Mouse (Mus musculus): Measurements from ENCODE around the gene Lrrc29. TPM values are rescaled to one million over a fixed set of nuclear protein-coding genes. Genes with fewer than 3 reads are reported as not detected.
A peak's percentile ranks its signal among the peaks of the same experiment; 100 is the strongest.

Lrrc29 gene
- polyA plus RNA-seq, 1 experiment from 2014 or later = 3.1 TPM

DNA sequence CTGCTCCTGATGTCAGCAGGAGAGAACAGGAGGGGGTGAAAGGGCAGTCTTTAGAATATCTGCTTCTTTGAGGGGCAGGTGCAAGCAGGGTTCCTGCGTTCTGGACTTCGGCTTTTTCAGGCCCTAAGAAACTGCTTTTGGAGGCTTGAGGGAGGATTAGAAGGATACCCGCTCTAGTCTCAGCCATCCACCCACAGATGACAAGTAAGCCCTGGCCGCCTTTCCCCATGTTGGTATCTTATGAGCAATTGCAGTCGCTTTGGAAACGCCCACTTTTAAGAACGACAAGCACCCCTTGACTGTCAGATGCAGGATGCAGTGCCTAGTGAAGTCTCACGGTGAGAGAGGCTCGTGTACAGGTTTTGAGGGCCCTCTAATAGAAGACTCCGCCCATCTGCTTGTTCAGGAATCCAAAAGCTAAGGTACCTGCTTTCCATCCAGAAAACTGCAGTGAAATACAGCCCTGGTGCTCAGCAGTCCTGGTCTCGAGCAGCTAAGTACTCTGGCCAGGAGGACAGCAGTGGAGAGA, 7.4 kb downstream of the Lrrc29 start:
- no peak overlapping the region for H3K4me2 ChIP-seq
- no peak overlapping the region for H3K9ac ChIP-seq
- H3K4me1 ChIP-seq (ENCODE audit: insufficient read depth) = no peaks in the 10 kb centered on the region
- DNase-seq (no peak), ATAC-seq (ENCODE audit: insufficient read depth) (no peak)
- TF ChIP-seq CTCF (IDR thresholded peaks at IDR 0.05; ENCODE audit: low read depth) = no peak
- 75% methylated on average over 11 of the region's 11 CpGs for WGBS
- no peak overlapping the region for H3K27ac ChIP-seq (ENCODE audit: low read depth)
- peaks cover 52% of the 10 kb centered on the region for H3K36me3 ChIP-seq (ENCODE audit: insufficient read depth)
- no peaks in the 10 kb centered on the region for H3K9me3 ChIP-seq (ENCODE audit: low read depth, low read length)
- H3K4me3 ChIP-seq (ENCODE audit: low read depth, low read length) = no peak overlapping the region
- no peaks in the 10 kb centered on the region for H3K27me3 ChIP-seq (ENCODE audit: insufficient read depth, low read length)

DNA sequence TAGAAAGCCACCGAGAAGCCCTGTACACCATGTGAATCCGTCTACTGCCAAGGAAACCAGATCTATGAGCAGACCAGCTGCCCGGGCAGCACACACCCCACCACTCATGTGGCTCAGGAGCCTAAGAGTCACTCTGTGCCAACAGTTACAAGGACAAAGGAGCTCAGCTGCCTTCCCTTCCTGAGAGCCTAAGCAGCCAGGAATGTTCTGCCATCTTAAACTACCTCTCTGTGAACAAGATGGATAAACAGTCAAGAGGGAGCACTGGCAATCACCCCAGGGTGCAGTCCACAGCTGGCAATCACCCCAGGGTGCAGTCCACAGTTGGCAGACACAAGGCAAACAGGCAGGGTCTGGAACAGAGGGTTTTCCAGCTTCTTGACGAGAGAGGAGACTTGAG, 8.1 kb downstream of the Lrrc29 start:
- Histone ChIP-seq H3K4me2 (no peak overlapping the region), H3K9ac (no peak overlapping the region), H3K36me3 (ENCODE audit: insufficient read depth) (peaks cover 56% of the 10 kb centered on the region), H3K27ac (ENCODE audit: low read depth) (no peak overlapping the region), H3K4me1 (ENCODE audit: insufficient read depth) (no peaks in the 10 kb centered on the region), H3K27me3 (ENCODE audit: insufficient read depth, low read length) (no peaks in the 10 kb centered on the region), H3K9me3 (ENCODE audit: low read depth, low read length) (no peaks in the 10 kb centered on the region), H3K4me3 (ENCODE audit: low read depth, low read length) (no peak overlapping the region)
- no peak for DNase-seq
- WGBS = 87% methylated on average over 4 of the region's 4 CpGs
- no peak for ATAC-seq (ENCODE audit: insufficient read depth)
- TF ChIP-seq CTCF (IDR thresholded peaks at IDR 0.05; ENCODE audit: low read depth) = no peak

- no peaks in the 10 kb centered on the region for H3K9me3 ChIP-seq (ENCODE audit: low read depth, low read length)
- ATAC-seq (ENCODE audit: insufficient read depth) = peak; percentile 32; the same call in 1 of the 2 replicates
- H3K27ac ChIP-seq (ENCODE audit: low read depth) = no peak overlapping the region
- TF ChIP-seq CTCF (IDR thresholded peaks at IDR 0.05; ENCODE audit: low read depth) = no peak
- H3K4me3 ChIP-seq (ENCODE audit: low read depth, low read length) = no peak overlapping the region
- WGBS = 82% methylated on average over 18 of the region's 18 CpGs
- peaks cover 67% of the 10 kb centered on the region for H3K36me3 ChIP-seq (ENCODE audit: insufficient read depth)
- H3K4me2 ChIP-seq = no peak overlapping the region
- H3K9ac ChIP-seq = no peak overlapping the region
- H3K4me1 ChIP-seq (ENCODE audit: insufficient read depth) = no peaks in the 10 kb centered on the region
- no peak for DNase-seq
- H3K27me3 ChIP-seq (ENCODE audit: insufficient read depth, low read length) = no peaks in the 10 kb centered on the region
Measured at GRCm38 (mm10) chr8:105315073-105315769, 10.9 kb downstream of the Lrrc29 start.

DNA sequence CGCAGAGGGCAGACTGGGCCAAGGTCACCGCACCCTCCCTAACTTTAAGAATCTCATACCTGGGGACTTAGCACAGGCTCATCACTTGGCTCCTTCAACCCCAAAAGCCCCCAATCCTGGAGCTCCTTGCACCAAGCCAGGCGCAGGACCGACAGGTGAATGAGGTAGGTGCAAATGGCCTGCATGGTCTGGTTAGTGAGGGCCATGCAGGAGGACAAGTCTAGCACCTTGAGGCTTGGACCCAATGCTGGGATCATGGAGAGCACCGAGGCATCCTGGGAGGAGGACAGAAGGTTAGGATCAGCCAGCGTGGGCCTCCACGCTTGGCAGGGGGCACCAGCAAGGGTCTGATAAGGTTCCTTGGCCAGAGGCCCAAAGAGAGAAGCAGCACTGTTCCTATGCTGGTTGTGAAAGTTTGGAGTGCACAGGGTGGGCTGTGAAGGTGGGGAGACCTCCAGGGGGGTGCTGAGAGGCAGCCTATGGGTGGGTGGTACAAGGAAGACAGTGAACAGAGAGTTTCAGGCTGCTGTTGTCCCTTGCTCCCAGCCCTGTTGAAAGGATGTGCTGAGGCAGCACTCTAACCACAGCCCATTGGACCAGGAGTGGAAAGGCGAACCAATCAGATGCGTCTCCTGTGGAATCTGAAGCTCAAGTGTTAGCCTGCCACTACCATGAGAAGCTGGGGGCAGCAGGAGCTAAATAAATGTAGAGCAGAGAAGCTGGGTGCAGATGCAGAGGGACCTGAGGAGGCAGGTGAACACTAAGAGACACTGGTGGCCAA, 12.3 kb downstream of the Lrrc29 start:
- DNase-seq (no peak), ATAC-seq (ENCODE audit: insufficient read depth) (no peak)
- no peak overlapping the region for H3K9ac ChIP-seq
- TF ChIP-seq CTCF (IDR thresholded peaks at IDR 0.05; ENCODE audit: low read depth) = no peak
- H3K4me1 ChIP-seq (ENCODE audit: insufficient read depth) = no peaks in the 10 kb centered on the region
- peaks cover 69% of the 10 kb centered on the region for H3K36me3 ChIP-seq (ENCODE audit: insufficient read depth)
- WGBS = 67% methylated on average over 9 of the region's 9 CpGs
- H3K4me2 ChIP-seq = no peak overlapping the region
- no peaks in the 10 kb centered on the region for H3K9me3 ChIP-seq (ENCODE audit: low read depth, low read length)
- no peaks in the 10 kb centered on the region for H3K27me3 ChIP-seq (ENCODE audit: insufficient read depth, low read length)
- H3K4me3 ChIP-seq (ENCODE audit: low read depth, low read length) = no peak overlapping the region
- H3K27ac ChIP-seq (ENCODE audit: low read depth) = no peak overlapping the region

DNA sequence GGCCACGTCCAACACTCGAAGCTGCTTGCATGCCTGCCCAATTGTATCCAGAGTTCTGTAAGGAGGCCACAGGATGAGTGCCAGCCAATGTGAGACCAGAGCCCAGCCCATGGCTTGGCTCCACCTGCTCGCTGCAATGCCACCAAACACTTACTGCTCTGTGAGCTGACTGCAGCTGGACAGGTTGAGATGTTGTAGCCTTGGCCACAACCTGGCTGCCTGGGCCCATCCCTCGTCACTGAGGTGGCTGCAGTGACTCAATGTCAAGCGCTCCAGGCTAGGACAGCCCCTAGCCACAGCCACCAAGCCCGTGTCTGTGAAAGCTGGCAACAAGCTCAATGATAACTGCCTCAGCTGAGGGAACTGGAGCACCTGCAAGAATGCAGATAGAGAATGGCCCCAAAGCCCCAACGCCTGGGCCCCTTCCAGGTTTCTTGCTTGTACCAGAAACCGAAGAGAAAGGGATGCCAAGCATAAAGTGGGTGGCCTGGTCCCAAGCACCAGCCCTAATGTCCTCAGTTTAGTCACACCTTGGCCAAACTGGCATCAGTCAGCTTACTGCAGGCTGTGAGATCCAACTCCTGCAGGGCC, 13.1 kb downstream of the Lrrc29 start:
- Histone ChIP-seq H3K4me2 (no peak overlapping the region), H3K4me3 (ENCODE audit: low read depth, low read length) (no peak overlapping the region), H3K27ac (ENCODE audit: low read depth) (no peak overlapping the region), H3K27me3 (ENCODE audit: insufficient read depth, low read length) (no peaks in the 10 kb centered on the region), H3K9me3 (ENCODE audit: low read depth, low read length) (no peaks in the 10 kb centered on the region), H3K36me3 (ENCODE audit: insufficient read depth) (peaks cover 71% of the 10 kb centered on the region), H3K4me1 (ENCODE audit: insufficient read depth) (no peaks in the 10 kb centered on the region), H3K9ac (no peak overlapping the region)
- 81% methylated on average over 8 of the region's 8 CpGs for WGBS
- no peak for TF ChIP-seq CTCF (IDR thresholded peaks at IDR 0.05; ENCODE audit: low read depth)
- DNase-seq (no peak), ATAC-seq (ENCODE audit: insufficient read depth) (no peak)

DNA sequence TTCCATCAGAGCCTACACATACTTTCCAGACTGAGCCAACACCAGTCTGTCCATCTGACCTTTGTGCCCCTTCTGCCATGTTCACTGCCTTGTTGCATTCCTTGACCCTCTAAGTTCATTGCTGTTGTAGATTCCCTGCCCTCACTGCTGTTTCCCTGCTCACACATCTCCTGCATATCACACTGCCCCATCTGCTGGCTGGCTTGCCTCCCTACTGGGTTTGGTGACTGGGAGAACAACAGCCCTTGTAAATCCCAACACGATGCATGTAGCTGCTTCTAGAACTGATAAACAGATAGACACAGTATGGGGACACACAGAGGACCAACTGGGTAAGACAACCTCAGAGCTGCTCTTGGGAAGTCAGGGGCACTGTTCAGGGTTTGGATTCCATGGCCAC, 14.4 kb downstream of the Lrrc29 start:
- 80% methylated on average over 1 of the region's 1 CpGs for WGBS
- no peak overlapping the region for H3K4me2 ChIP-seq
- no peaks in the 10 kb centered on the region for H3K4me1 ChIP-seq (ENCODE audit: insufficient read depth)

GRCm38 (mm10) chr8:105310118-105310517, 16.0 kb downstream of the Lrrc29 start:
- Histone ChIP-seq H3K27ac (ENCODE audit: low read depth) (no peak overlapping the region), H3K9ac (no peak overlapping the region), H3K4me1 (ENCODE audit: insufficient read depth) (peaks cover 12% of the 10 kb centered on the region), H3K4me3 (ENCODE audit: low read depth, low read length) (no peak overlapping the region), H3K36me3 (ENCODE audit: insufficient read depth) (peaks cover 73% of the 10 kb centered on the region), H3K4me2 (no peak overlapping the region), H3K27me3 (ENCODE audit: insufficient read depth, low read length) (no peaks in the 10 kb centered on the region), H3K9me3 (ENCODE audit: low read depth, low read length) (no peaks in the 10 kb centered on the region)
- ATAC-seq (ENCODE audit: insufficient read depth) (no peak), DNase-seq (no peak)
- no peak for TF ChIP-seq CTCF (IDR thresholded peaks at IDR 0.05; ENCODE audit: low read depth)
- 78% methylated on average over 8 of the region's 8 CpGs for WGBS

More for the DNA sequence above, 14.4 kb downstream of the Lrrc29 start:
- Histone ChIP-seq H3K9me3 (ENCODE audit: low read depth, low read length) (no peaks in the 10 kb centered on the region), H3K27me3 (ENCODE audit: insufficient read depth, low read length) (no peaks in the 10 kb centered on the region), H3K36me3 (ENCODE audit: insufficient read depth) (peaks cover 80% of the 10 kb centered on the region), H3K4me3 (ENCODE audit: low read depth, low read length) (no peak overlapping the region), H3K9ac (no peak overlapping the region), H3K27ac (ENCODE audit: low read depth) (no peak overlapping the region)
- TF ChIP-seq CTCF (IDR thresholded peaks at IDR 0.05; ENCODE audit: low read depth) = no peak
- no peak for DNase-seq
- ATAC-seq (ENCODE audit: insufficient read depth) = no peak

All from lung, embryonic 14.5 days (tissue).